Mouse (Mus musculus): ENCODE measurements at regions not wholly inside any gene's neighbourhood (a gene's known extent, or its start where the extent isn't known, plus 50 kb on each side); places are given as distances from the start of the nearest gene placed in this dataset.
A peak's percentile ranks its signal among the peaks of the same experiment; 100 is the strongest.

- no peaks in the 10 kb centered on the region for H3K9me3 ChIP-seq
- H3K27ac ChIP-seq: no peak overlapping the region
- H3K4me1 ChIP-seq: peaks cover 4% of the 10 kb centered on the region; the same call in 1 of the 2 replicates
- no peak overlapping the region for H3K4me2 ChIP-seq (replicated peaks)
- ATAC-seq (ENCODE audit: low FRiP score, low read depth): no peak
- no peak overlapping the region for H3K4me3 ChIP-seq
- H3K27me3 ChIP-seq (replicated peaks): no peaks in the 10 kb centered on the region
- no peak overlapping the region for H3K9ac ChIP-seq
- H3K36me3 ChIP-seq: no peaks in the 10 kb centered on the region
- 66% methylated on average over 7 of the region's 7 CpGs for WGBS
Measured at GRCm38 (mm10) chr10:96806579-96806978, 189.8 kb downstream of the Btg1 start.

GRCm38 (mm10) chr10:96821852-96822251 lies 205.0 kb downstream of the Btg1 start:
- H3K27ac ChIP-seq: no peak overlapping the region
- no peaks in the 10 kb centered on the region for H3K4me1 ChIP-seq
- no peaks in the 10 kb centered on the region for H3K9me3 ChIP-seq
- WGBS: 90% methylated on average over 1 of the region's 1 CpGs
- no peaks in the 10 kb centered on the region for H3K36me3 ChIP-seq
- no peak overlapping the region for H3K4me2 ChIP-seq (replicated peaks)
- H3K4me3 ChIP-seq: no peak overlapping the region
- ATAC-seq (ENCODE audit: low FRiP score, low read depth): no peak
- H3K9ac ChIP-seq: no peak overlapping the region
- no peaks in the 10 kb centered on the region for H3K27me3 ChIP-seq (replicated peaks)

- 74% methylated on average over 7 of the region's 7 CpGs for WGBS
- Histone ChIP-seq H3K9ac (no peak overlapping the region), H3K36me3 (no peaks in the 10 kb centered on the region), H3K4me1 (no peaks in the 10 kb centered on the region), H3K4me2 (replicated peaks) (no peak overlapping the region), H3K9me3 (no peaks in the 10 kb centered on the region), H3K27ac (no peak overlapping the region), H3K4me3 (no peak overlapping the region), H3K27me3 (replicated peaks) (no peaks in the 10 kb centered on the region)
- ATAC-seq (ENCODE audit: low FRiP score, low read depth): no peak
Measured at GRCm38 (mm10) chr10:96822344-96823335, 205.8 kb downstream of the Btg1 start.

GRCm38 (mm10) chr10:96826234-96826788 lies 209.5 kb downstream of the Btg1 start:
- ATAC-seq (ENCODE audit: low FRiP score, low read depth): peak; percentile 61
- H3K4me3 ChIP-seq: no peak overlapping the region
- H3K4me1 ChIP-seq: no peaks in the 10 kb centered on the region
- H3K27ac ChIP-seq: no peak overlapping the region
- peak overlapping the region; percentile 38 for H3K4me2 ChIP-seq (replicated peaks)
- no peaks in the 10 kb centered on the region for H3K27me3 ChIP-seq (replicated peaks)
- H3K9ac ChIP-seq: no peak overlapping the region
- 28% methylated on average over 7 of the region's 7 CpGs for WGBS
- H3K36me3 ChIP-seq: no peaks in the 10 kb centered on the region
- H3K9me3 ChIP-seq: no peaks in the 10 kb centered on the region

GRCm38 (mm10) chr10:96827971-96828370 lies 211.2 kb downstream of the Btg1 start:
- Histone ChIP-seq H3K27ac (no peak overlapping the region), H3K9ac (no peak overlapping the region), H3K27me3 (replicated peaks) (no peaks in the 10 kb centered on the region), H3K4me3 (no peak overlapping the region), H3K4me2 (replicated peaks) (no peak overlapping the region), H3K4me1 (no peaks in the 10 kb centered on the region), H3K9me3 (no peaks in the 10 kb centered on the region), H3K36me3 (no peaks in the 10 kb centered on the region)
- WGBS: 77% methylated on average over 5 of the region's 5 CpGs
- no peak for ATAC-seq (ENCODE audit: low FRiP score, low read depth)

- Histone ChIP-seq H3K27me3 (replicated peaks) (no peaks in the 10 kb centered on the region), H3K4me2 (replicated peaks) (no peak overlapping the region), H3K4me3 (no peak overlapping the region), H3K36me3 (no peaks in the 10 kb centered on the region), H3K4me1 (no peaks in the 10 kb centered on the region), H3K9ac (no peak overlapping the region), H3K9me3 (no peaks in the 10 kb centered on the region), H3K27ac (no peak overlapping the region)
- no peak for ATAC-seq (ENCODE audit: low FRiP score, low read depth)
- WGBS: 92% methylated on average over 7 of the region's 7 CpGs
Measured at GRCm38 (mm10) chr10:96828581-96829246, 211.9 kb downstream of the Btg1 start.

GRCm38 (mm10) chr10:96831071-96831470 lies 214.3 kb downstream of the Btg1 start:
- no peak overlapping the region for H3K9ac ChIP-seq
- H3K27ac ChIP-seq: no peak overlapping the region
- no peak overlapping the region for H3K4me3 ChIP-seq
- no peaks in the 10 kb centered on the region for H3K27me3 ChIP-seq (replicated peaks)
- H3K9me3 ChIP-seq: no peaks in the 10 kb centered on the region
- WGBS: 90% methylated on average over 12 of the region's 12 CpGs
- H3K36me3 ChIP-seq: no peaks in the 10 kb centered on the region
- no peaks in the 10 kb centered on the region for H3K4me1 ChIP-seq
- no peak for ATAC-seq (ENCODE audit: low FRiP score, low read depth)
- H3K4me2 ChIP-seq (replicated peaks): no peak overlapping the region

GRCm38 (mm10) chr10:96837230-96837629 lies 220.4 kb downstream of the Btg1 start:
- ATAC-seq (ENCODE audit: low FRiP score, low read depth): no peak
- no peak overlapping the region for H3K27ac ChIP-seq
- H3K4me3 ChIP-seq: no peak overlapping the region
- no peak overlapping the region for H3K4me2 ChIP-seq (replicated peaks)
- no peaks in the 10 kb centered on the region for H3K27me3 ChIP-seq (replicated peaks)
- H3K9ac ChIP-seq: no peak overlapping the region
- no peaks in the 10 kb centered on the region for H3K9me3 ChIP-seq
- WGBS: 93% methylated on average over 7 of the region's 7 CpGs
- H3K36me3 ChIP-seq: no peaks in the 10 kb centered on the region
- H3K4me1 ChIP-seq: no peaks in the 10 kb centered on the region

GRCm38 (mm10) chr10:96841128-96841527 lies 224.3 kb downstream of the Btg1 start:
- ATAC-seq (ENCODE audit: low FRiP score, low read depth): no peak

GRCm38 (mm10) chr10:96841956-96842355 lies 225.2 kb downstream of the Btg1 start:
- no peaks in the 10 kb centered on the region for H3K4me1 ChIP-seq
- no peaks in the 10 kb centered on the region for H3K9me3 ChIP-seq
- H3K4me2 ChIP-seq (replicated peaks): no peak overlapping the region
- H3K9ac ChIP-seq: no peak overlapping the region
- no peak for ATAC-seq (ENCODE audit: low FRiP score, low read depth)
- no peaks in the 10 kb centered on the region for H3K27me3 ChIP-seq (replicated peaks)
- no peak overlapping the region for H3K4me3 ChIP-seq
- no peaks in the 10 kb centered on the region for H3K36me3 ChIP-seq
- H3K27ac ChIP-seq: no peak overlapping the region
- WGBS: 90% methylated on average over 2 of the region's 2 CpGs

More at GRCm38 (mm10) chr10:96841128-96841527, 224.3 kb downstream of the Btg1 start:
- Histone ChIP-seq H3K27me3 (replicated peaks) (no peaks in the 10 kb centered on the region), H3K4me2 (replicated peaks) (no peak overlapping the region), H3K27ac (no peak overlapping the region), H3K36me3 (no peaks in the 10 kb centered on the region), H3K9ac (no peak overlapping the region), H3K4me1 (no peaks in the 10 kb centered on the region), H3K9me3 (no peaks in the 10 kb centered on the region), H3K4me3 (no peak overlapping the region)
- WGBS: 89% methylated on average over 2 of the region's 2 CpGs

- ATAC-seq (ENCODE audit: low FRiP score, low read depth): no peak
- no peaks in the 10 kb centered on the region for H3K4me1 ChIP-seq
- no peaks in the 10 kb centered on the region for H3K9me3 ChIP-seq
- no peak overlapping the region for H3K9ac ChIP-seq
- H3K4me2 ChIP-seq (replicated peaks): no peak overlapping the region
- no peaks in the 10 kb centered on the region for H3K27me3 ChIP-seq (replicated peaks)
- H3K36me3 ChIP-seq: no peaks in the 10 kb centered on the region
- WGBS: 76% methylated on average over 4 of the region's 4 CpGs
- no peak overlapping the region for H3K4me3 ChIP-seq
- no peak overlapping the region for H3K27ac ChIP-seq
Measured at GRCm38 (mm10) chr10:96845906-96846305, 229.1 kb downstream of the Btg1 start.

GRCm38 (mm10) chr10:96847028-96847427 lies 230.2 kb downstream of the Btg1 start:
- no peak overlapping the region for H3K27ac ChIP-seq
- no peaks in the 10 kb centered on the region for H3K27me3 ChIP-seq (replicated peaks)
- H3K4me3 ChIP-seq: no peak overlapping the region
- H3K4me1 ChIP-seq: no peaks in the 10 kb centered on the region
- no peaks in the 10 kb centered on the region for H3K36me3 ChIP-seq
- ATAC-seq (ENCODE audit: low FRiP score, low read depth): no peak
- H3K4me2 ChIP-seq (replicated peaks): no peak overlapping the region
- no peaks in the 10 kb centered on the region for H3K9me3 ChIP-seq
- H3K9ac ChIP-seq: no peak overlapping the region
- 44% methylated on average over 6 of the region's 6 CpGs for WGBS
